Mouse (Mus musculus): Measurements from ENCODE around the gene Tmem178b.
A peak's percentile ranks its signal among the peaks of the same experiment; 100 is the strongest.

The Tmem178b gene

GRCm38 (mm10) chr6:40200661-40201060 lies 327.6 kb downstream of the Tmem178b start:
- DNase-seq = no peak

DNA sequence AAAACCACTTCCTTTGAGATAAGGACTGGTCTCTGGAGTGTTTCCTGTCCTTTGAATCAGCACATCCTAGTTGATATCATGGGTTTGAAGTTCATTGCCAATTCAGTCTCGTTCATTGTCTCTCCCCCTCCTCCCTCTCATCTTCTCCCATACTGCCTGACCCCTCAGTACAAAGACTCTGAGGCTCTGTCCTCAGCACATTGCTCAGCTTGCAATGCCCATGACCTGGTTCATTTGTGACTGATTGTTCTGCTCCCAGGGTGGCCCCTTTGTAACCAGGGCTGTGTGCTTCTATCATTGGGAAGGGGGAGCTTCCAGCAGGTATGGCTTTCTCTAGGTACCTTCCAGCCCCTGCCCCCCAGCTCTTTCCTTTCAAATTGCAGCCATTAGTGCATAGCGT lies 329.5 kb downstream of the Tmem178b start:
- no peak for DNase-seq

DNA sequence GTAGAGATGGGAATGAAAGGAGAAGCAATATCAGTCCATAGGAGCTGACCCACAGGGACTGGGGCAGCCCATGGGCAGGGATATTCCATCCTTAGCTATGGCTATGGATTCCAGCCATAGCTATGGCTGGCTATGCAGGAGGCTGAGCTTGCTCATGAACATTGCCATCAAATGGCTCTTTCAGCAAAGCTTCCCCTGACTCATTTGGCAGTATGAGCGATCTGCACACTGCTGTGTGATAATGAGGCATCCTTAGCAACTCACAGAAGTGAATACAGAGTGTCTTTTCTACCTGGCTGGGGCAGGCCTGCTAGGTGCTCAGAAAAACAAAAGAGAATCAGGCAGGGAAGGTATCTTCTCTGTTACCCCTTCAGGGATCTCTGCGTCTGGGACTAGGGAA lies 332.3 kb downstream of the Tmem178b start:
- no peak for DNase-seq

GRCm38 (mm10) chr6:40208014-40208413 lies 334.9 kb downstream of the Tmem178b start:
- DNase-seq = no peak

- DNase-seq = no peak
Measured at GRCm38 (mm10) chr6:40209172-40209571, 336.1 kb downstream of the Tmem178b start.

DNA sequence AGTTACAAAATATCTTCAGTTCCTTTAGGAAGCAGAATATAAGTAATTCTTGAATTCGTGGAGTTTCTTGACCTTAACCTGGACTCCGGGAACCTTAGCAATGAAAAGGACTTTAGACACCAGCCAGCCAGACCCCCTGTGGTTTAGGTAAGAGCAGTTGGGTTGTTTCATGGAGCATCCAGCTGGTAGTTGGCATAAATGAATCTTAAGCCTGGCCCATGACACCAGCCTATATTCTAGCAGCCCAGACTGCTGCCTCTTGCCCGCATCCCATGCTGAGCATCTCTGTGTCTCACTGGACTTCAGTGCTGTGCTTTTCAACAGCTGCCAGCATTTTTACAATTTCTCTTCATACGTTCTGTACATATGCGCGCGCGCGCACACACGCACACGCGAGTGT lies 344.1 kb downstream of the Tmem178b start:
- DNase-seq = no peak

- DNase-seq = no peak
Measured at GRCm38 (mm10) chr6:40217651-40218050, 344.6 kb downstream of the Tmem178b start.

GRCm38 (mm10) chr6:40220634-40221120 lies 347.6 kb downstream of the Tmem178b start:
- DNase-seq = no peak

- DNase-seq = peak; percentile 7
Measured at GRCm38 (mm10) chr6:40225585-40226280, 352.7 kb downstream of the Tmem178b start.

- no peak for DNase-seq
Measured at GRCm38 (mm10) chr6:40228981-40229380, 355.9 kb downstream of the Tmem178b start.

- no peak for DNase-seq
Measured at GRCm38 (mm10) chr6:40229985-40230384, 356.9 kb downstream of the Tmem178b start.

GRCm38 (mm10) chr6:40234066-40234465 lies 361.0 kb downstream of the Tmem178b start:
- DNase-seq = no peak

- DNase-seq = peak; percentile 87
Measured at GRCm38 (mm10) chr6:40235793-40236470, 362.9 kb downstream of the Tmem178b start.

DNA sequence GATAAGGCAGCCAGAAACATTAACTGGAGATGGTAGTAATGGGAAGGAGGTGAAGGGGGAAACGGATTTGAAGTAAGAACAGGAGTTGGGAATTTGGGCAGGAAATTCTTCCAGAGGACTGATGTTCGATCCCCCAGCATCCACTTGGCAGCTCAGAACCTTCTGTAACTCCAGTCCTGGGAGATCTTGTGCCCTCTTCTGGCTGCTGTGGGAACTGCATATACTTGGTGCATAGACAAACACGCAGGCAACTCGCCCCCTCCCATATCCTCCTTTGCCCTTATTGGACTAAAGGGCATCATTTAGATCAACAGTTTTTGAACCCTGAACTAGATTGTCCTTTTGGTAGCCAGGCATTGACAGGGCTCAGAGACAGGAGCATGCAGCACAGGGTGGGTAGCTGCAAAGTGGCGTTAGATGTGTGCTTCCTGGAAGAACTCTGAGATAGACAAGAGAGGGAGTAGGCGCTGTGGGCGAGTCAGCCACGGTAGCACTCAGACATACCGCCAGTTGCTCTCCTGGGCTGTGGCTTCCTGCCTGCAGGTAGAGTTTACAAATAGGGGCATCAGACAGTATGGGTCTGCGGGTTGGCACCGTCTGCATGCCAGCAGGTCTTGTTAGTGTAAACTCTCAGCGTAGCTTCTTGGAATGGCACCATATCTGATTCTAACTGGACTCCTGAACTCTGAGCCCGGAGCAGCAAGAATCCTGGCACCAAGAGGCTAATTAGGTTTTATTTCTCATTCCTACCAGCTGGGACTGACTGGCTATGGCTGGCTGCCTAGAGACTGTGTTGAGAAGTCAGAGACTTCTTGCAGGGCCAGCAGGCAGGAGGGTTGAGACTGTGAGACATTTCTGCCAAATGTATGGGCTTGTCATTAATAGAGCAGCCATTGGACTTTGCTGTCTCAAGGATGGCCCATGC lies 364.0 kb downstream of the Tmem178b start:
- DNase-seq = peak; percentile 64

- no peak for DNase-seq
Measured at GRCm38 (mm10) chr6:40238857-40239256, 365.8 kb downstream of the Tmem178b start.

DNA sequence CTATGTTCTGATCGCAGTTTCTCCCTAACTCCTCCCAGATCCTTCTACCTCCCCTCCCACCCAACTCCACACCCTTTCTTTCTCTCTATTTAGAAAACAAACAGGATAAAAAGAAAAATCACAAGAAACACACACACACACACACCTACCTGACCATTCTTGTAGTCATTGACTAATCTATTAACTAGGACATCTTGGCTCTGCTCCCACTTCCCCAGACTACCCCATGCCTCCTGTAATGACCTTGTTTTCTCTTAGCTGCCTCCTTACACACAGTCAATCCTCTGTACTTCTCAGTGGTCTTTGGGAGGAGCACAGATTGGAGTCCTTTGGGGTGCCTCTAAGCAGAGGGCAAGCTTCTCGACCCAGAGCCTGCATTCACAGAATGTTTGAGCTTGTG lies 367.6 kb downstream of the Tmem178b start:
- DNase-seq = no peak

GRCm38 (mm10) chr6:40247398-40247946 lies 374.4 kb downstream of the Tmem178b start:
- no peak for DNase-seq

- no peak for DNase-seq
Measured at GRCm38 (mm10) chr6:40249939-40250338, 376.9 kb downstream of the Tmem178b start.

- no peak for DNase-seq
Measured at GRCm38 (mm10) chr6:40263687-40264086, 390.6 kb downstream of the Tmem178b start.

DNA sequence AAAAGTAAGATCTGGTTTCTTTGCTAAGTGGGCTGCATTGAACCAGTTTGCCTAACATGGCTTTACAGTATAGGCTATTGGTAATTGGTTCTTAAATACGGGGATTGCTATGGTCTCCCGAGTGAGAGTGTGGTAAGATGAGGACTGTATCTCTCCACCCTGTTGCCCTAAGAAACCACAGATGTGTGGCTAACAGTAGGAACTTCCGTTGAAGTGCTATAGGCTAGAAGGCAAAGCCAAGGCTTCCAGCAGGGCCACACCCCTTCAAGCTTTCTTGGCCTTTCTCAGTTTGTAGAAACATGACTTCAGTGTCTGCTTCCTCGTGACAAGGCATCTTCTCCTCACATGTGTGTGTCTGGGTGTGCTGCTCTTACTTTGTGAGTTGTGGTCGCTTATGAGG lies 427.6 kb downstream of the Tmem178b start:
- DNase-seq = no peak

GRCm38 (mm10) chr6:40303379-40303778 lies 430.3 kb downstream of the Tmem178b start:
- peak; percentile 58 for DNase-seq
